Mouse (Mus musculus): ENCODE measurements around the gene Invs.

The Invs gene

DNA sequence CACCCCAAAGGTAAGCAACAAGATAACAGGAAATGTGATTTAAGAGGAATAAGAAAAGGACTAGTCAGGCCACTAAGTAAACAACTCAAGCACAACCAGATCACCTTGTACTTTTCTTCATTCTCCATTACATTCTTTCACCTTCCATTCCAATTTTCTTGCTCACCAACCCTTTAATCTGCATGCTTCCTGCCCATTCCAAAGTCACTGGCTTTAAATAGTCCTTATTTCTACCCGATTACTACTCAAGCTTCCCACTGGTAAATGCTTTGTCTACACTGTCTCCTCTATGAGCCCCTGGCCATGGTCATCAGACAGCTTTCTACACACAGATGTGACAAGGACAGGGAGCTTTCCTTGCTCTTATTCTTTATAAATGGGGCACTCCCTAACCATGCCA lies 191.4 kb downstream of the Invs start:
- no peak for DNase-seq

DNA sequence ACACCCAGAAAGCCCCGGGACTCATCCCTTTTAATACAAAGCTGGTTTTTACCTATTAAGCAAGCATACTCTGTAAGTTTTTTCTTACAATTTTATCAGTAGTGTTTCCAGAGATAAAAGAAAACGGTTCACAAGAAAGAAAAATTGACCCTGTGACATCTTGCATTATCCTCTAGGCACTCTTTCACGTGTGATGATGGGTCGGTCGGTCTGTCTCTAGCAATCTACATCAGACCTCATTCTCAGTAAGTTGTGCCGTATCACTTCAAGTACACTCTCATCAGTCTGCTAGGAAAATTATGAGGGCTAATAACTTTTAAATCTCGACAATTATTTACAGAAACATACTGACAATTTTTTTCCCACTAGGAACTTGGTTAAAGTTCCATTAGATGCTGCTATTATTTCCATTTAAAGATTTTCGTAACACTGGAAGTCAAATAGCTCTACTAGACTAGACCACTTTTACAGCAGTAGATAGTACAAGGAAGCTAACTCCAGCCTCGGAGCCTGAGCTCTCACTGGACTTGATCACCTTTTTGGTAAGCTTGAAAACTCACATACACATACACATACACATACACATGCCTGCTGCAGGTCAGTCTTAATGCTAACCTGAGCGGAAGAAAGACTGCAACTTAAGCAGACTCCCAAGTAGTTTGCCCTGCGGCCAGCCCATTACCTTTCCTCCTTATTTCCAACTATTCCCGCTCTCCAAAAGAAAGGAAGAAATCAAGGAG lies 192.7 kb downstream of the Invs start:
- no peak for DNase-seq

- DNase-seq = peak; percentile 89 to 91
Observed at GRCm38 (mm10) chr4:48472792-48473650, 193.5 kb downstream of the Invs start, which contains the start of gene Tex10. TSS of gene Tex10 (minus strand) at chr4:48473459.

DNA sequence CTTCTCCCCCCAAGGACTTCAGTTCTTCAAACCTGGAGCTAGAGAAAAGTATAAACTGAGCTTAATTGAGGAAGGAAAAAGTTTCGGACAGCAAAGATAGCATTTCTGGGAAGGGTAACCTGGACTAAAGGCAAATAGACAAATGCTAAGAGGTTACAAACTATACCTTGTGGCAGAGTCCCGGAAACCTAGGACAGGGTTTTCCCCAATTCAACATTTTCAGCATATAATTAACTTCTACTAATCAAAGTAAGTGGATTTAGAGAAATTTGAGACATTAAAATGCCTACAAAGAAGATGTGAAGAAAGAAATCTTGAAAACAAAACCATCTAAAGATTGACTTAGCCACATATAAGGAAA lies 194.1 kb downstream of the Invs start:
- no peak for DNase-seq

- DNase-seq = peak; percentile 22 to 27
Observed at GRCm38 (mm10) chr4:48481287-48481686, 201.7 kb downstream of the Invs start.
